15 mouse cellular contexts compared by ENCODE assay signal in genomic region chr6:83408510-83408909, GRCm38 (mm10). TPM values are rescaled to one million over a fixed set of nuclear protein-coding genes. Genes with fewer than 3 reads are reported as not detected.
DNase-seq lines count a peak whose midpoint lies in the region; ATAC-seq lines count a peak whose summit lies in the region.
"Had no signal": no experiment of that assay in that cellular context is flagged by ENCODE, and none has a peak within 500 bp of the region (broad histone marks: within the 10 kb centered on the region; RNA-seq: fewer than 3 reads in every experiment).

No protein-coding gene starts in this region.

- no peak overlapping the region for H3K9ac ChIP-seq in embryonic facial prominence, embryonic 15.5 days
- no peak overlapping the region for H3K9ac ChIP-seq in stomach, embryonic 15.5 days
- H3K9ac ChIP-seq: hindbrain, embryonic 12.5 days had no signal

- H3K27me3 ChIP-seq in embryonic facial prominence, embryonic 15.5 days: no peaks in the 10 kb centered on the region
- no peaks in the 10 kb centered on the region for H3K27me3 ChIP-seq in embryonic facial prominence, embryonic 10.5 days (replicated peaks; ENCODE audit: low read depth, poor library complexity, severe bottlenecking)
- H3K27me3 ChIP-seq in megakaryocyte, embryonic 14.5 days (replicated peaks): no peaks in the 10 kb centered on the region
- no peaks in the 10 kb centered on the region for H3K27me3 ChIP-seq in stomach, embryonic 15.5 days (replicated peaks)
- H3K27me3 ChIP-seq: hindbrain, embryonic 12.5 days had no signal

- no peak for DNase-seq in embryonic facial prominence, embryonic 10.5 days (ENCODE audit: low spot score)
- DNase-seq in kidney, postnatal 10 days: peak; percentile 42
- DNase-seq in kidney, adult 9 months: no peak
- no peak for DNase-seq in urinary bladder, adult 2 months (ENCODE audit: low spot score)
- DNase-seq: adrenal gland, postnatal 14 days; kidney, adult 8-10 months; left cerebral cortex, postnatal 4 days; retina, postnatal 1 day had no signal

- H3K4me2 ChIP-seq in embryonic facial prominence, embryonic 15.5 days (replicated peaks): no peak overlapping the region
- no peak overlapping the region for H3K4me2 ChIP-seq in stomach, embryonic 15.5 days
- H3K4me2 ChIP-seq: hindbrain, embryonic 12.5 days had no signal

- H3K4me3 ChIP-seq in embryonic facial prominence, embryonic 15.5 days (replicated peaks): no peak overlapping the region
- H3K4me3 ChIP-seq in embryonic facial prominence, embryonic 10.5 days: no peak overlapping the region
- H3K4me3 ChIP-seq in megakaryocyte, embryonic 14.5 days (replicated peaks): peak overlapping the region; percentile 1
- no peak overlapping the region for H3K4me3 ChIP-seq in stomach, embryonic 15.5 days (replicated peaks)
- H3K4me3 ChIP-seq: hindbrain, embryonic 12.5 days had no signal

- WGBS in embryonic facial prominence, embryonic 15.5 days: 75% methylated on average over 9 of the region's 9 CpGs
- WGBS in embryonic facial prominence, embryonic 10.5 days: 94% methylated on average over 9 of the region's 9 CpGs
- 59% methylated on average over 9 of the region's 9 CpGs for WGBS in stomach, embryonic 15.5 days

- ATAC-seq in embryonic facial prominence, embryonic 15.5 days (ENCODE audit: insufficient number of reproducible peaks, low FRiP score, low TSS enrichment, low read depth): no peak
- ATAC-seq in megakaryocyte, adult 5-6 weeks (ENCODE audit: poor library complexity, severe bottlenecking): no peak
- ATAC-seq in stomach, embryonic 15.5 days (ENCODE audit: insufficient read depth, low FRiP score, low read depth): no peak
- ATAC-seq: forebrain, embryonic 16.5 days had no signal

- H3K9me3 ChIP-seq in embryonic facial prominence, embryonic 15.5 days (replicated peaks): no peaks in the 10 kb centered on the region
- no peaks in the 10 kb centered on the region for H3K9me3 ChIP-seq in embryonic facial prominence, embryonic 10.5 days
- H3K9me3 ChIP-seq in megakaryocyte, embryonic 14.5 days: no peaks in the 10 kb centered on the region
- H3K9me3 ChIP-seq in stomach, embryonic 15.5 days: no peaks in the 10 kb centered on the region
- H3K9me3 ChIP-seq: hindbrain, embryonic 12.5 days had no signal

- H3K36me3 ChIP-seq in embryonic facial prominence, embryonic 15.5 days: peaks cover 24% of the 10 kb centered on the region
- H3K36me3 ChIP-seq in embryonic facial prominence, embryonic 10.5 days (replicated peaks): peaks cover 96% of the 10 kb centered on the region
- peaks cover 89% of the 10 kb centered on the region for H3K36me3 ChIP-seq in megakaryocyte, embryonic 14.5 days (replicated peaks; ENCODE audit: low read length)
- peaks cover 14% of the 10 kb centered on the region for H3K36me3 ChIP-seq in stomach, embryonic 15.5 days

- peaks cover 42% of the 10 kb centered on the region for H3K4me1 ChIP-seq in embryonic facial prominence, embryonic 15.5 days
- peaks cover 36% of the 10 kb centered on the region for H3K4me1 ChIP-seq in embryonic facial prominence, embryonic 10.5 days
- H3K4me1 ChIP-seq in megakaryocyte, embryonic 14.5 days: peaks cover 98% of the 10 kb centered on the region
- H3K4me1 ChIP-seq in stomach, embryonic 15.5 days: peaks cover 35% of the 10 kb centered on the region

- peak overlapping the region; percentile 34; the same call in 1 of the 2 replicates for H3K27ac ChIP-seq in embryonic facial prominence, embryonic 15.5 days (replicated peaks)
- no peak overlapping the region for H3K27ac ChIP-seq in embryonic facial prominence, embryonic 10.5 days (replicated peaks)
- H3K27ac ChIP-seq in stomach, embryonic 15.5 days: peak overlapping the region; percentile 67
- H3K27ac ChIP-seq: hindbrain, embryonic 12.5 days; macrophage had no signal

RNA-seq across cellular contexts. Expression of gene Tet3, which starts 50.4 kb away (rescaled TPM):
- 63.1 and 66.1 TPM in 2 replicates for polyA plus RNA-seq in embryonic facial prominence, embryonic 15.5 days (2015; fragmentation: Nextera tagmentation; extraction: Ambion mirVana)
- 45.1 and 50.0 TPM in 2 replicates for polyA plus RNA-seq in embryonic facial prominence, embryonic 10.5 days (2016; fragmentation: Nextera tagmentation; extraction: Ambion mirVana)
- 10.6 and 12.2 TPM in 2 replicates for polyA plus RNA-seq in megakaryocyte, embryonic 14.5 days (2012; ENCODE audit: insufficient read depth, low replicate concordance)
- total RNA-seq in megakaryocyte, adult 5-6 weeks (2015): 36.1 and 36.2 TPM in 2 replicates
- total RNA-seq in megakaryocyte, adult 5-6 weeks (2017): 15.8 and 23.1 TPM in 2 replicates
- polyA plus RNA-seq in stomach, embryonic 15.5 days (2015; fragmentation: Nextera tagmentation; extraction: Ambion mirVana): 39.6 and 40.0 TPM in 2 replicates
- polyA plus RNA-seq in urinary bladder, adult 2 months (2012; rRNA removed): 9.4 and 14.4 TPM in 2 replicates

RNA-seq across cellular contexts. Expression of gene Bola3, which starts 59.6 kb away (rescaled TPM):
- 105 and 113 TPM in 2 replicates for polyA plus RNA-seq in embryonic facial prominence, embryonic 15.5 days (2015; fragmentation: Nextera tagmentation; extraction: Ambion mirVana)
- 149 and 153 TPM in 2 replicates for polyA plus RNA-seq in embryonic facial prominence, embryonic 10.5 days (2016; fragmentation: Nextera tagmentation; extraction: Ambion mirVana)
- 46.0 and 113 TPM in 2 replicates for polyA plus RNA-seq in megakaryocyte, embryonic 14.5 days (2012; ENCODE audit: insufficient read depth, low replicate concordance)
- total RNA-seq in megakaryocyte, adult 5-6 weeks (2015): 33.8 and 35.8 TPM in 2 replicates
- 22.6 and 23.5 TPM in 2 replicates for total RNA-seq in megakaryocyte, adult 5-6 weeks (2017)
- 149 and 164 TPM in 2 replicates for polyA plus RNA-seq in stomach, embryonic 15.5 days (2015; fragmentation: Nextera tagmentation; extraction: Ambion mirVana)
- polyA plus RNA-seq in urinary bladder, adult 2 months (2012; rRNA removed): 57.9 and 67.0 TPM in 2 replicates
